Mouse (Mus musculus): Measurements from ENCODE around the gene Fam227b.
A peak's percentile ranks its signal among the peaks of the same experiment; 100 is the strongest.

Fam227b gene

GRCm38 (mm10) chr2:126006088-126006487 is 145.7 kb downstream of the Fam227b start:
- peak; percentile 61 for DNase-seq (ENCODE audit: low spot score)

GRCm38 (mm10) chr2:126002291-126002690 is 149.5 kb downstream of the Fam227b start:
- DNase-seq (ENCODE audit: low spot score), result no peak

GRCm38 (mm10) chr2:125975808-125976345 is 175.9 kb downstream of the Fam227b start:
- no peak for DNase-seq (ENCODE audit: low spot score)

- DNase-seq (ENCODE audit: low spot score), result no peak
Measured at GRCm38 (mm10) chr2:125975206-125975605, 176.6 kb downstream of the Fam227b start.

- no peak for DNase-seq (ENCODE audit: low spot score)
Measured at GRCm38 (mm10) chr2:125973207-125973606, 178.6 kb downstream of the Fam227b start.

- DNase-seq (ENCODE audit: low spot score), result no peak
Measured at GRCm38 (mm10) chr2:125968811-125969210, 183.0 kb downstream of the Fam227b start.

GRCm38 (mm10) chr2:125948195-125948594 is 203.6 kb downstream of the Fam227b start:
- DNase-seq (ENCODE audit: low spot score), result no peak

- DNase-seq (ENCODE audit: low spot score), result no peak
Measured at GRCm38 (mm10) chr2:125943301-125943700, 208.5 kb downstream of the Fam227b start.

- DNase-seq (ENCODE audit: low spot score), result no peak
Measured at GRCm38 (mm10) chr2:125941111-125941785, 210.6 kb downstream of the Fam227b start.

GRCm38 (mm10) chr2:125938993-125939642 is 212.7 kb downstream of the Fam227b start:
- DNase-seq (ENCODE audit: low spot score), result no peak

GRCm38 (mm10) chr2:125936396-125936795 is 215.4 kb downstream of the Fam227b start:
- DNase-seq (ENCODE audit: low spot score), result no peak

- DNase-seq (ENCODE audit: low spot score), result no peak
Measured at GRCm38 (mm10) chr2:125933977-125934376, 217.8 kb downstream of the Fam227b start.

Data from urinary bladder, postnatal 25 days (tissue).